Mouse (Mus musculus): ENCODE data around the gene Otc. TPM values are rescaled to one million over a fixed set of nuclear protein-coding genes. Genes with fewer than 3 reads are reported as not detected.

Gene Otc
- polyA plus RNA-seq (2012; rRNA removed), result not detected in 2 replicates

- Histone ChIP-seq H3K27me3 (ENCODE audit: control insufficient read depth, insufficient read depth, low read length) (no peaks in the 10 kb centered on the region), H3K27ac (ENCODE audit: insufficient read depth, low read length) (no peak within 1 kb of the TSS), H3K4me1 (ENCODE audit: control insufficient read depth, insufficient read depth, insufficient read length) (no peaks in the 10 kb centered on the region), H3K4me3 (ENCODE audit: extremely low read depth, insufficient read depth, insufficient read length) (no peak within 1 kb of the TSS), H3K36me3 (ENCODE audit: control insufficient read depth, insufficient read depth, low read length) (no peaks in the 10 kb centered on the region)
- WGBS, result 52% methylated on average over 2 of the region's 2 CpGs
- no peak for DNase-seq (ENCODE audit: low read depth in 1 of 2, low spot score in 2 of 2)
- no peak for TF ChIP-seq POLR2A (IDR thresholded peaks at IDR 0.05; ENCODE audit: low read depth, low read length)
These were observed at the start of gene Otc for GRCm38 (mm10) chrX:10251852-10252504. Gene Otc (plus strand): TSS chrX:10252305.

DNA sequence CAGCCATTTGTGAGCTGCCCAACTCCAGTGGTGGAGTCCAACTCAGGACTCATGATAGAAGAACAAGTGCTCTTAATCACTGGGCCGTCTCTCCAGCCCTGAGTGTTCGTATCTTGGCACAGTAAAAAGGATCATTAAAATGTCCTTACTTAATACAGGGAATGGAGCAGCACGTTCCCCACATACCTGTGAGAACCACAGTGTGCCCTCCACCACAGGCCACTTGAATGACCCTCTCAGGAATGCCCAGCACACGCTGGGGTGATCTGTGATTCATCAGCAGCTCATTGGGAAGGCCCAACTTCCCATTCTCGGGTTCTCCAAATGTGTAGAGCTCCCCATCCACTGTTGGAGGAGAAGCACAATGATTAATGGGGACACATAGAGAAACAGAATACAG is 46.2 kb upstream of the Otc start:
- no peak overlapping the region for H3K27ac ChIP-seq (ENCODE audit: insufficient read depth, low read length)
- 83% methylated on average over 5 of the region's 5 CpGs for WGBS
- H3K36me3 ChIP-seq (ENCODE audit: control insufficient read depth, insufficient read depth, low read length), result peaks cover 1% of the 10 kb centered on the region; the same call in 1 of the 2 replicates
- DNase-seq (ENCODE audit: low read depth in 1 of 2, low spot score in 2 of 2), result no peak
- H3K4me1 ChIP-seq (ENCODE audit: control insufficient read depth, insufficient read depth, insufficient read length), result no peaks in the 10 kb centered on the region
- H3K4me3 ChIP-seq (ENCODE audit: extremely low read depth, insufficient read depth, insufficient read length), result no peak overlapping the region
- TF ChIP-seq POLR2A (IDR thresholded peaks at IDR 0.05; ENCODE audit: low read depth, low read length) (no peak), CTCF (IDR thresholded peaks at IDR 0.05; ENCODE audit: extremely low read depth, insufficient read depth, insufficient read length, insufficient replicate concordance) (no peak)
- H3K27me3 ChIP-seq (ENCODE audit: control insufficient read depth, insufficient read depth, low read length), result no peaks in the 10 kb centered on the region

DNA sequence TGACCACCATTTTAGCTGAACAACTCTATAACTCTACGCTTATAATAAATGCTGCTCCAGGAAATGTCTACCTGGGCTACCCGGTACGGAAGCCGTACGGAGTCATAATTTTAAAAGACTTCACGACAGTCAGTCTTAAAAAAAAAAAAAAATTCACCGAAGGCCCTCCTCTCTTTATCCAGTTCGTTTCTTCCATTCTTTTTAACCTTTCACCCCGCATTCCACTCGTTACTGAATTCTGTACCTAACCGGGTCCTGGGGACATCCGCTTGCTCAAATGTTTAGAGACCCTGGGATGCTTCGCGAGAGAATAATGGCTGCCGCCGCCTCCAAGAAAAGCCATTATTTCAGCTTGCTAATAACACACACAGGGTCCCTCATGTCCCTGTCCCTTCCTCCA is 36.1 kb upstream of the Otc start:
- TF ChIP-seq CTCF (IDR thresholded peaks at IDR 0.05; ENCODE audit: extremely low read depth, insufficient read depth, insufficient read length, insufficient replicate concordance), result no peak
- TF ChIP-seq POLR2A (IDR thresholded peaks at IDR 0.05; ENCODE audit: low read depth, low read length), result no peak
- DNase-seq (ENCODE audit: low read depth in 1 of 2, low spot score in 2 of 2), result peak; percentile 5 to 45
- no peaks in the 10 kb centered on the region for H3K36me3 ChIP-seq (ENCODE audit: control insufficient read depth, insufficient read depth, low read length)
- 28% methylated on average over 16 of the region's 16 CpGs for WGBS
- peak overlapping the region; percentile 83 for H3K4me3 ChIP-seq (ENCODE audit: extremely low read depth, insufficient read depth, insufficient read length)
- no peaks in the 10 kb centered on the region for H3K27me3 ChIP-seq (ENCODE audit: control insufficient read depth, insufficient read depth, low read length)
- H3K4me1 ChIP-seq (ENCODE audit: control insufficient read depth, insufficient read depth, insufficient read length), result no peaks in the 10 kb centered on the region
- peak overlapping the region; percentile 76 for H3K27ac ChIP-seq (ENCODE audit: insufficient read depth, low read length)

GRCm38 (mm10) chrX:10216410-10216949 is 35.6 kb upstream of the Otc start, which contains the start of gene Rpgr:
Gene Rpgr (minus strand): TSS chrX:10216920.
- H3K27me3 ChIP-seq (ENCODE audit: control insufficient read depth, insufficient read depth, low read length), result no peaks in the 10 kb centered on the region
- H3K4me1 ChIP-seq (ENCODE audit: control insufficient read depth, insufficient read depth, insufficient read length), result no peaks in the 10 kb centered on the region
- 21% methylated on average over 47 of the region's 47 CpGs for WGBS
- peak within 1 kb of the TSS; percentile 83 for H3K4me3 ChIP-seq (ENCODE audit: extremely low read depth, insufficient read depth, insufficient read length)
- no peaks in the 10 kb centered on the region for H3K36me3 ChIP-seq (ENCODE audit: control insufficient read depth, insufficient read depth, low read length)
- peak within 1 kb of the TSS; percentile 76 for H3K27ac ChIP-seq (ENCODE audit: insufficient read depth, low read length)
- DNase-seq (ENCODE audit: low read depth in 1 of 2, low spot score in 2 of 2), result peak; percentile 80 to 83
- peak; percentile 51; the same call in 1 of the 2 replicates for TF ChIP-seq CTCF (IDR thresholded peaks at IDR 0.05; ENCODE audit: extremely low read depth, insufficient read depth, insufficient read length, insufficient replicate concordance)
- no peak for TF ChIP-seq POLR2A (IDR thresholded peaks at IDR 0.05; ENCODE audit: low read depth, low read length)

DNA sequence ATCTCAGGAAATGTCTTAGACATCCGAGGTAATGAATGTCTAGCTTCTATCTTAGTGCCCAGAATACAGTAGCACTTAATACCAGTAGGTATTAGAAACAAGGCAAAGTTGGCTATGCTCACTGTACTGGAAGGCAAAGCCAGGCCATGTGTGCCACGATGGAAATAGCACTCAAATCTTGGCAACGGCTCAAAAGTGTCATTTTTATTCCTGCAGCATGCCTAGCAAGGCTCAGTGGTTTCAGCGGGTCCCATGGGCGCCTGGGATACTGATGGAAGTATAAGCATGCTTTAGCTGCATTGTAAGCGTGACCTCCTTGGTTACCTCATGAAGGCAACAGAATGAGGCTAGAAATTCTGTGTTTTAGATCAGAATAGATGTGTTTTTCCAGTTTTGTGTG is 32.8 kb upstream of the Otc start:
- DNase-seq (ENCODE audit: low read depth in 1 of 2, low spot score in 2 of 2), result no peak
- TF ChIP-seq CTCF (IDR thresholded peaks at IDR 0.05; ENCODE audit: extremely low read depth, insufficient read depth, insufficient read length, insufficient replicate concordance) (no peak), POLR2A (IDR thresholded peaks at IDR 0.05; ENCODE audit: low read depth, low read length) (no peak)
- H3K36me3 ChIP-seq (ENCODE audit: control insufficient read depth, insufficient read depth, low read length), result no peaks in the 10 kb centered on the region
- H3K27ac ChIP-seq (ENCODE audit: insufficient read depth, low read length), result no peak overlapping the region
- no peaks in the 10 kb centered on the region for H3K4me1 ChIP-seq (ENCODE audit: control insufficient read depth, insufficient read depth, insufficient read length)
- H3K27me3 ChIP-seq (ENCODE audit: control insufficient read depth, insufficient read depth, low read length), result no peaks in the 10 kb centered on the region
- no peak overlapping the region for H3K4me3 ChIP-seq (ENCODE audit: extremely low read depth, insufficient read depth, insufficient read length)
- WGBS, result 80% methylated on average over 6 of the region's 6 CpGs

DNA sequence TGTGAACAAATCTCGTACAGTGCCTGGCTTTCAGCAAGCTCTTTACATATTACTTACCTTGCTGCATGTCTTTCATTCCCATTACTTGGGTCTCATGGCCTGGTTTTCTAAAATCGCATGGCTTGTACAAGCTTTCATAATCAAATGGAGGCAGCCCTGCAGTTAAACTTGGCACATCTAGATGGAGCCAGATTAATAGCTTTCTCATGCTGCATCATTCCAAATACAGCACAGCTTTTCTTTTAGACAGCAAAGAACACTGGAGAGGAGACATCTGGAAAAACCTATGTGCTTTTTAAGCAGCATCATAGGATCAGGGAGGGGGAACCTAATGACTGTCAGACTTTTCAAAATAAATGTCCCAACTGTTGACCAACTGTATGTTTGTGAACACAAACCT is 19.1 kb upstream of the Otc start:
- Histone ChIP-seq H3K4me3 (ENCODE audit: extremely low read depth, insufficient read depth, insufficient read length) (no peak overlapping the region), H3K27ac (ENCODE audit: insufficient read depth, low read length) (no peak overlapping the region), H3K36me3 (ENCODE audit: control insufficient read depth, insufficient read depth, low read length) (no peaks in the 10 kb centered on the region), H3K27me3 (ENCODE audit: control insufficient read depth, insufficient read depth, low read length) (no peaks in the 10 kb centered on the region), H3K4me1 (ENCODE audit: control insufficient read depth, insufficient read depth, insufficient read length) (no peaks in the 10 kb centered on the region)
- no peak for TF ChIP-seq CTCF (IDR thresholded peaks at IDR 0.05; ENCODE audit: extremely low read depth, insufficient read depth, insufficient read length, insufficient replicate concordance)
- TF ChIP-seq POLR2A (IDR thresholded peaks at IDR 0.05; ENCODE audit: low read depth, low read length), result no peak
- DNase-seq (ENCODE audit: low read depth in 1 of 2, low spot score in 2 of 2), result no peak
- WGBS, result 64% methylated on average over 2 of the region's 2 CpGs

DNA sequence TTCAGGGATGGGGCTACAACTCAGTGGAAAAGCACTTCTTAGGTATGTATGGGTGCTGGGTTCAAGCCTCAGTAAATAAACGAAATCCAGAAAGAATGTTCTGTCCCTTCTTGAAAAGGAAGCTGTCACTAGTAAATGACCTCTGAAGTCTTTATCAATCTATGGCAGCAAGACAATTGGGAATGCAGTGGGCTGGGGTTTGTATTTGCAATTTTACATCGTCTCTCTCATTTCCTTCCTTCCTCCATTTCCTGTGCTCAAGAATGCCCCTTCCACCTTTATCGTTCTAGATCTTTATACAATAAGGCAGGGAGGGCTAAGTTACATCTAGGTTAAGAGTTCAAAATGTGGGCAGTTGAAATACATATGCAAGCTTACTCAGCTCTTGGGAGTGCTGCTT is 17.5 kb upstream of the Otc start:
- 57% methylated on average over 3 of the region's 3 CpGs for WGBS
- Histone ChIP-seq H3K4me3 (ENCODE audit: extremely low read depth, insufficient read depth, insufficient read length) (no peak overlapping the region), H3K27ac (ENCODE audit: insufficient read depth, low read length) (no peak overlapping the region), H3K4me1 (ENCODE audit: control insufficient read depth, insufficient read depth, insufficient read length) (no peaks in the 10 kb centered on the region), H3K27me3 (ENCODE audit: control insufficient read depth, insufficient read depth, low read length) (no peaks in the 10 kb centered on the region), H3K36me3 (ENCODE audit: control insufficient read depth, insufficient read depth, low read length) (no peaks in the 10 kb centered on the region)
- TF ChIP-seq POLR2A (IDR thresholded peaks at IDR 0.05; ENCODE audit: low read depth, low read length) (no peak), CTCF (IDR thresholded peaks at IDR 0.05; ENCODE audit: extremely low read depth, insufficient read depth, insufficient read length, insufficient replicate concordance) (no peak)
- no peak for DNase-seq (ENCODE audit: low read depth in 1 of 2, low spot score in 2 of 2)
